Mouse (Mus musculus) CH12F3 (cell line): ENCODE results near the gene 6430571L13Rik.

Source experiments
- in situ Hi-C: fragments of 300-500 bp; cut with MboI; formaldehyde crosslinking; loops from 2 replicates; pipeline ENCODE4 v1.14.3; 2020; ENCODE audit warnings: low sequenced_read_pairs

6430571L13Rik gene

DNA sequence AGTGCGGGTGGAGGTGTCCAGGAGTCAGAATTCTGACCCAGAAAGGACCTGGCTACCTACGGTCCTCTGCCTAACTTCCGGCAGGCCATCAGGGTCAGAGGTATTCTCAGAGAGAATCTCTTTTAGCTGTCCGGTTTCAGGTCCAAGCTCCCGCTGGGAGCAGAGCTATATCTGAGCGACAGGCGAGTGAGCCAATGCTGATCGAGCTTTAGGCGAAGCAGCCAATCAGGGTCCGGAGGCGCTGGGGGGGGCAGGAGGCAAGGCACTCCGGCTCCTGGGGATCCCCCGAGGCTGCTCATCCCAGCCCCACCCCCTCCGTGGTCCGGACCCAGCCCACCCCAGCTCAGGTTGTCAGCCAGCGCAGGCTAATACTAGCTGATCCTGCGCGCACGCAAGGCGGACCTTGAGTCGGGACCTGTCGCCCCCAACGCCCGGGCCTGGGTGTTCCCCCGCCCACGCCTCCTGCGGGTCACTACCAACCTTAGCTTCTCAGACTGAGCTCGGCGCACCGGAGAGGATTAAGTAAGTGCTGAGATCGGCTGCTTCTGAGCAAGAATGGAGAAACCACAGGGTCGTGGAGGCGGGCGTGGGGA is at the start of gene 6430571L13Rik:
Gene 6430571L13Rik (plus strand): TSS at position 336 of the 593 bp plus-strand sequence.
- in situ Hi-C loops, result no loop called here

- in situ Hi-C loops, result loop anchor here (5.0 to 25.0 kb wide), 3 partner anchors 44 to 379 kb away; partner anchors contain the start of gene Hemk1
Measured at GRCm38 (mm10) chr9:107290897-107291296, 49.5 kb upstream of the 6430571L13Rik start.

GRCm38 (mm10) chr9:107294249-107294648 is 46.2 kb upstream of the 6430571L13Rik start:
- in situ Hi-C loops, result loop anchor here (5.0 to 25.0 kb wide), 3 partner anchors 43 to 382 kb away; partner anchors contain the start of gene Hemk1

DNA sequence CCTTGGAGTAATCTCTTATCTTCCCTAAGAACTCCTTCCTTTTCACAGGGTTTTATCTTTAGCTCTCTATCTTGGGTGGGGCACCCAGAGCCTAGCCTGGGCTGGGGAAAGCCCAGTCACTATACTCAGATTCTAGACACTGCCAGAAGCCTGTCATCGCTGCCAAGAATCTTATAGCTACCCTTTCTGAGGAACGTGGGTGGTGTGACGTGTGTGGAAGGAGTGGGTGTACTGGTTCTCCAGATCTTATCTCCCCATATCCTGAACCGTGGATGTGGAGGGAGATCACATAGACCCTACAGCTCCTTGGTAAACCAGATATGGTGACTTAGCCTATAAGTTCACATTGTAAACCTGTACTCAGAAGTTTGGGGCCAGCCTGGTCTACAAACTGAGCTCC is 44.8 kb upstream of the 6430571L13Rik start:
- in situ Hi-C loops, result loop anchor here (25.0 kb wide), 1 partner anchor 383 kb away; no protein-coding TSS in a partner anchor

GRCm38 (mm10) chr9:107296016-107296040 is 44.6 kb upstream of the 6430571L13Rik start, which contains the start of gene Cish:
Gene Cish, plus strand, starts transcription at chr9:107296026.
- in situ Hi-C loops, result loop anchor here (25.0 kb wide), 1 partner anchor 384 kb away; no protein-coding TSS in a partner anchor

- in situ Hi-C loops, result loop anchor here (25.0 kb wide), 1 partner anchor 384 kb away; no protein-coding TSS in a partner anchor
Measured at GRCm38 (mm10) chr9:107296041-107296440, 44.4 kb upstream of the 6430571L13Rik start.

DNA sequence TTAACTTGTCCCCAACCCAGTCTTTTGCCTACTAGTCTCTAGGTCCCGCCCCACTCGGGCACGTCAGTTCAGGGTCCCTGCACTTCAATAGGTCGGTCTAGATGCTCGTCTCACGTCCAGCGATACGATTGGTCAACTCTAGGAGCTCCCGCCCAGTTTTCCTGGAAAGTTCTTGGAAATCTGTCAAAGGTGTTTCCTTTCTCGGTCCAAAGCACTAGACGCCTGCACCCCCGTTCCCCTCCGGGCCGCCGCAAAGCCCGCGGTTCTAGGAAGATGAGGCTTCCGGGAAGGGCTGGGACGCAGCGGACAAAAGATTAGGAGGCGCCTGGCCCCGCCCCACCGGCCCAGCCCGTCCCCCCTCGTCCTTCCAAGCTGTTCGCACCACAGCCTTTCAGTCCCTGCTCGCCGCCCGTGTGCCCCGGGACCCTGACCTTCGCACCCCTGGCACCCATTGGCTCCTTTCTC is 43.9 kb upstream of the 6430571L13Rik start:
- in situ Hi-C loops, result loop anchor here (25.0 kb wide), 1 partner anchor 384 kb away; no protein-coding TSS in a partner anchor

DNA sequence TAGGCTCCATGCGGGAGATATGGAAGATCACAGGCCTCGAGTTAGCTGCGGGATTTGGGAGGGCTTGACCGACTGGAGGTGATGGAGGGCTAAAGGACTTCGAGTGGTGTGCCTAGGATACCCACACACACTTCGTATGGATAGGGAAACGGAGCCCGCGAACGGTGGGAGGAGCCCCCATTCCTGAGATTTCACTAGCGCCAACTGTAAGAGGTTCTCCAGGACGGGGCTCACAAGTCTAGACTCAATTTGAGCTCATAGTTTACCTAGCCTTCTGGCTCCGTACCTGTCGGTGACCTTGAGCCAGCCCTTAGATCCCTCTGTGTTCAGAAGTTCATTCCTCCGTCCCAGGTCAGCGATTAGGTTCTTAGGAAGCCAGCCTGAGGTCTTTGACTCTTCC is 43.3 kb upstream of the 6430571L13Rik start:
- in situ Hi-C loops, result loop anchor here (25.0 kb wide), 1 partner anchor 385 kb away; no protein-coding TSS in a partner anchor

DNA sequence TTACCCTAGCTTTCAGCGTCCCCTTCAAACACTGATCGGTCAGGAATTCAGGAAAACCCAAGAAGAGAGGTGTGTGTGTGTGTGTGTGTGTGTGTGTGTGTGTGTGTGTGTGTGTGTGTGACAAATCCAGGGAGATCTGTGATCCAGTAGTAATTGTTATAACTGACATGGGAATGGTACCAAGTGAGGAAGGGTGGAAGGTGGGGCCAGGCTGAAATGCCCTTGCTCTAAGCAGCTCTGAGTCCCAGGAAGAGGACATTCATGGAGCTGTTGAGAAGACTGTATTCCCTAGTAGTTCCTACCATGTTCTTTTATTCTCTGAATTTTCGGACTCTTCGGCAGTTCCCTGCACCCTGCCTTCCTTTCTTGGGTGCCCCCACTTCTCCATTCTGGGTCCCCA is 42.7 kb upstream of the 6430571L13Rik start:
- in situ Hi-C loops, result loop anchor here (25.0 kb wide), 1 partner anchor 385 kb away; no protein-coding TSS in a partner anchor

DNA sequence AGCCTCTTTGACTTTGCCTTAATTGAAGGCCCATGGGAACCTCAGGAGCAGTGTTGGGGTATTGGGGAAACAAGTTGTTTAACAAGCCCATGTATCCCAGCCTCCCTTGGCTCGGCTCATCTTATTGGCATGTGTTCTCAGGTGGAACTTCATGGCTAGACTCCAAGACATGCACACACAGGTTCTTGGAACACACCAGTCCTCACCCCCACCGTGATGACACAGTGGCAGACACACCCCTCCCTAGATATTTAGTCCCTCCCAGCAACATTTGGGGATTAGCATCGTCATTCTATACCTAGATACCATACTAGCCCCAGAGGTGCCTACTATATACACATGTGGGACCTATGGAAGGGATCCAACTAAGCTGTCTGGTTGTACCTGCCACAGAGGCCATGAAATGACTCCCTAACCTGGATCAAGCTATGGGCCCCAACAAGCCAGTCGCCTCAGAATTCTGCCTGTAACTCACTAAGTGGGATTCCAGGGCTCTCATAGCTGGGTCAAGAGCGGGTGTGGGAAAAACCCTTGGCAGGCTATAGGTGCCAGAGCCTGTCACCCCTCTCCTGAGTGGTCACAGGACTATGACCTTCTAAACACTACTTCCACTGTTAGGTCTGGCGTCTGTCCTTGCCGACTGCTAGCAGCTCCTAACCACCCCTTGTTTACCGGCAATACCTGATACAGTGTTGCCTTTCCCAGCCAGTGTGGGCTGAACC is 42.2 kb upstream of the 6430571L13Rik start:
- in situ Hi-C loops, result loop anchor here (25.0 kb wide), 1 partner anchor 386 kb away; no protein-coding TSS in a partner anchor

DNA sequence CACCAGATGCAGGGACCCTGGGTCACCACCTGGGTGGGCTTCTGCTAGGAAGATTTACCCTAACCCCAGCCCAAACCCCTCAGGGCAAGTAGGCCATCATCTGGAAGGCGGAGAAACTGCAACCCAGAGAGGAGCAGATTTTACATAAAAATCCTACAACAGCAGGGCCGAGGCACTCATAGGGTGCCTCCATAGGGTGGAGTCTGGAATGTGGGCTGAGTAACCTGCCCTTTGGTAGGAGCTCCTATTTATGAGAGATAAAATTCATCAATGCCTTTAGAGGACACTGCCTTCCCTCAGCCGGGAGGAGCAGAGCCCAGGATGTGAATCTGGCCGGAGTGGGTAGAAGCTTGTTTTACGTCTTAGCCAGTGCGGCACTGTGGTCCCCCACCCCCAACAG is 41.5 kb upstream of the 6430571L13Rik start:
- in situ Hi-C loops, result loop anchor here (25.0 kb wide), 1 partner anchor 387 kb away; no protein-coding TSS in a partner anchor

GRCm38 (mm10) chr9:107299783-107300182 is 40.6 kb upstream of the 6430571L13Rik start:
- in situ Hi-C loops, result loop anchor here (25.0 kb wide), 1 partner anchor 387 kb away; no protein-coding TSS in a partner anchor

DNA sequence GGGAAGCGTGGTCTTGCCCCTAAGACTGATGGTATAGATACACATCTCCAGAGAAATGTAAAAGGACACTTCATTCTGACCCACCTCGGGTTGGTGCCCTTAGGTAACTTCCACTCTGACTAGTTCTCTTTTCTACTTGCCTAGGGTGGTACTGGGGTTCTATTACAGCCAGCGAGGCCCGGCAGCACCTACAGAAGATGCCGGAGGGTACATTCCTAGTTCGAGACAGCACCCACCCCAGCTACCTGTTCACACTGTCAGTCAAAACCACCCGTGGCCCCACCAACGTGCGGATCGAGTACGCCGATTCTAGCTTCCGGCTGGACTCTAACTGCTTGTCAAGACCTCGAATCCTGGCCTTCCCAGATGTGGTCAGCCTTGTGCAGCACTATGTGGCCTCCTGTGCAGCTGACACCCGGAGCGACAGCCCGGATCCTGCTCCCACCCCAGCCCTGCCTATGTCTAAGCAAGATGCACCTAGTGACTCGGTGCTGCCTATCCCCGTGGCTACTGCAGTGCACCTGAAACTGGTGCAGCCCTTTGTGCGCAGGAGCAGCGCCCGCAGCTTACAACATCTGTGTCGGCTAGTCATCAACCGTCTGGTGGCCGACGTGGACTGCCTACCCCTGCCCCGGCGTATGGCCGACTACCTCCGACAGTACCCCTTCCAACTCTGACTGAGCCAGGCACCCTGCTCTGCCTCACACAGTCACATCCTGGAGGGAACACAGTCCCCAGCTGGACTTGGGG is 40.0 kb upstream of the 6430571L13Rik start:
- in situ Hi-C loops, result no loop called here

DNA sequence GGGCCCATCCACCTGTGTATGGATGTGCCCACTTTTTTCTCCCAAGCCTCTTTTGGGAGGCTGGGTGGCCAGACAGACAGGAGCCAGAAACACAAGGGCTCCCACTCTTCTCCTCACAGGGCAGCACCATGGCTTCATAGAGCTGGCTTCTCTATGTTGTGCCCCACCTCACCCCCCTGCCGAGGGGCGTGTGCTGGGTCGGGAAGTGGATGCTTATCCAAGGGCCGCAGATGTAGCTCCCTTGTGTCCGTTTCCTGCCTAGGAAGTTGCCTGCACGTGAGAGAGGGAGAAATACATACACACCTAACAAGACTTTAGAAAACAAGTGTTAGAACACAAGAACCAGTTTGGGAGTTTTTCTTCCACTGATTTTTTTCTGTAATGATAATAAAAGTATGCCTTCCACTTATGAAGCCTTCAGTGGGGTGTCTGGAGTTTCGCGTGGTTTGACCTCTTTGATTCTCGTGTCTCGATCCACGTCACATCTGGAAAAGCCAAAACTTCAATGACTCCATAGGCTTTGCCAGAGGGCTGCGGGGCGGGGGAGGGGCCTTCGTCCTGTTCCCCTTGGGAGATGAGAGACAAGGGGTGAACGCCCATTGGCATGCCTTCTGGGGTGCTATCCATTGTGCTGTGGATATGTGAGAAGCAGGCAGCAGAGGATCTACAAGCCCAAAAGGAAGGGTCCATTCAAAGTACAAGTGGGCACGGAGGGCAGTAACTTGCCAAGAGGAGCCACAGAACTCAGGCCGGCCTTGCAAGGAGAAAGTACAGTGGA is 38.7 kb upstream of the 6430571L13Rik start:
- in situ Hi-C loops, result no loop called here

DNA sequence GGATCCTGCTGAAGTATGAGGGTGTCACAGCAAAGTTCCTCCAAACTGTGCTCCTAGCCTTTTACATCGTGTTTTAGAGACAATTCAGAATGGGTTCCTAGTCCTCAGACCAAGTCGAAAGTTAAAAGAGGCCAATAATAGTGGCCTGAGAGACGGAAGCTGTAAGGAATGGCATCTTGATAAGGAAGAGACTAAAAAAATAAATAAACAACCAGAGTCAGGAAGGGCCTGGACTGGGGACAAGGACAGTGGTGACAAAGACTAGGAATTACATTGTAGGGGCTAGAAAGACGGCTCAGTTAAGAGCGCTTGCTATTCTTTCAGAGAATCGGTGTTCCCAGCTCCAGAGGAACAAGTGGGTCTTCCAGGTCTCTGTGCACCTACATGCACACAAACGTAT is 37.8 kb upstream of the 6430571L13Rik start:
- in situ Hi-C loops, result no loop called here

- in situ Hi-C loops, result no loop called here
Measured at GRCm38 (mm10) chr9:107303121-107303820, 37.1 kb upstream of the 6430571L13Rik start.

DNA sequence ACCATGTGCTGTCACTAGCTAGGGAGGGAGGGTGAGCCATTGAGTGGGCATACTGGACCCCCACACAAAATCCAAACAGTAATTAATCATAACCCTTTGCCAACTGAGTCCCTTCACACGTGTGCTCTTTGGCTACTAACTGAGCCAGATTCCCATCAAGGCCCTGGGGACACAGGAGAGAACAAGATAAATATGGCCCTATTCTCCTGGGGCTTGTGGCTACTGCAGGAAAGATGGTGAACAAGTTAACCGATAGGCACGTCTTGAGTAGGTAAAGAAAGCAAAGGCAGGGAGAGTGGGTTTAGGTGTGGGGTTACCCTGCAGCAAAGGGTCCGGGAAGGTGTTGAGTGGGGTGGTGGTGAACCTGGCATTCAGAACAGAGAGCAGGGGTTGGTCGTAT is 36.5 kb upstream of the 6430571L13Rik start:
- in situ Hi-C loops, result no loop called here

- in situ Hi-C loops, result no loop called here
Measured at GRCm38 (mm10) chr9:107304383-107304782, 36.0 kb upstream of the 6430571L13Rik start.

- in situ Hi-C loops, result no loop called here
Measured at GRCm38 (mm10) chr9:107305012-107305411, 35.4 kb upstream of the 6430571L13Rik start.
